Mouse (Mus musculus): ENCODE results near the gene Hsph1.

The Hsph1 gene

GRCm38 (mm10) chr5:149641277-149641892, 5.2 kb upstream of the Hsph1 start:
- no peak for DNase-seq (ENCODE audit: low read depth)

DNA sequence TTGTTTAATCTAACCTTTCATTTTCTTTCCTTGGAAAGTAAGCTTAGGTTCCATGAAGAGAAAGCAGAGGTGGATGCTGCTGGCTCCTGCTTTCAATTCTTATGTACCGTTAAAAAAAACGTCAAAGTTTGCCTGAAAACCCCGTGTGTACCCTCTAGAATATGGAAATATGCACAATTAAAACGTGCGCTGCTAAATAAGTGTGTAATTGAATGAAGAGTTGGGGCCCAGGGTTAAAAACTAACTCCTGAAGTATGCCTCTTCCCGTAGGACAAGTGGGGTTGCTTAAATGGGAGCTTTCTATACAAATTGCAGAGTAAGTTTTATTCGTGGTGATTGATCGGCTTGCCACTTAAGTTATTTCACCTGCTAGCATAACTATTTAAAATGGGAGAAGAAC, 1.1 kb upstream of the Hsph1 start:
- DNase-seq (ENCODE audit: low read depth), result no peak

DNA sequence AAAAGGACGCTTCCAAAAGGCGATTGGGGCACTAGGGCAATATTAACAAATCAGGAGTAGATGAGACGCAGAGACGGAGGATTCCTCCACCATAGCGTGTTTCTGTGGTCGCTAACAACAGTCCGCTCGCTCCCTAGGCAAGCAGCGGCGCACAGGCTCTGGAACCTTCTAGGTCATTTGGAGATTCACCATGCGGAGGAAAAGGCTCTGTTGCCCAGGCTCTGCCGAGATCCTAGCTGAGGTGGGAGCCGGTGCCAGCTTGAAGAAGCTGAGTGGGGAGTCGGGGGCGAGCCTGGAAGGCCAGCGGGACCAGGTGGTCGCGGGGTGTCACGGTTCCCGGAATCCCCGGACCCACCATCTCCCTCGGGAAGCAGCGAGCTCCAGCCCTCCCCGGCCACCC, 620 bp downstream of the Hsph1 start:
- DNase-seq (ENCODE audit: low read depth), result no peak

DNA sequence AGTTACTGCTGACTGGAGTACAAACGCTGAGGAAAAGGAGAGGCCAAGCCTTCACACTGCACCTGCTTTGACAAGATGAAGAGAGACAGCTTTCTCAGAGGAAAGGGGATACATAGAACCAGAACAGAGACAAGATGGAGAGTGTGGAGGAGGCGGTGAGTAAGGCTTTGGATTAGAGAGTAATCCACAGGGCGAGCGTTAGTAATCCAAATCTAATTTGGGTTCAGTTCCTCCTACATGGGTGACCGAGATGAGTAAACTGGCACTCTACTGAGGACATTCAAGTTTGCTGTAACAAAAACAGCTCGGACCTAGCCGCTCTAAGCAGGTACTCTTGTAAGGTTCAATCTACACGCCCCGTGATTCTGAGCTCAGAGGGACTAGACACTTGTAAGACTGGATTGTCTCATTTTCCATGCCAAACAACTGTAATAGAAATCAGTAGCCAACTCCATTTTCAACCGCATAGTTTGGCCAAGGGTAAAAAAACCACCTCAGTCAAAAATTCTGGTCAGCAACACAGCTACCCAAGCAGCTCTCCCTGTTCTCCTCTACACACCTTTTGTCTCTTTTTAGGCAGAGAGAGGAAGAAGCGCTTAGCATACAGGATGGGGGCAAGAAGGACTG, 1.7 kb downstream of the Hsph1 start:
- DNase-seq (ENCODE audit: low read depth), result no peak

DNA sequence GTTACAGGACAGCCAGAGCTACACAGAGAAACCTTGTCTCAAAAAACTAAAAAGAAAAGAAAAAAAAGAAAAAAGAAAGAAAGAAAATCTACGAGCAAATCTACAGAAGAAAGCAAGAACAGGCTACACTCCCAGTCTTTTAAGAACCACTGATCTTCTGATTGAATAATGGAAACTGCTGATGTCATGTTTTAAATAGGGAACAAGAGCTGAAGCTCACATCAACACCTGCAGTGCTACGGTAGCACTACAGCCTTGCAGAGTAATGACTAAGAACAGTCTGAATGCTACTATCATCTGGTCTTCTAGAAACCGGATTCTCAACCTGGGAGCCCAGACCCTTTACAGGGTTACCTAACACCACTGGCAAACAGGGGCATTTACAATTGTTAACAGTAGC, 10.6 kb downstream of the Hsph1 start:
- no peak for DNase-seq (ENCODE audit: low read depth)

GRCm38 (mm10) chr5:149623815-149624675, 12.1 kb downstream of the Hsph1 start:
- DNase-seq (ENCODE audit: low read depth), result no peak

DNA sequence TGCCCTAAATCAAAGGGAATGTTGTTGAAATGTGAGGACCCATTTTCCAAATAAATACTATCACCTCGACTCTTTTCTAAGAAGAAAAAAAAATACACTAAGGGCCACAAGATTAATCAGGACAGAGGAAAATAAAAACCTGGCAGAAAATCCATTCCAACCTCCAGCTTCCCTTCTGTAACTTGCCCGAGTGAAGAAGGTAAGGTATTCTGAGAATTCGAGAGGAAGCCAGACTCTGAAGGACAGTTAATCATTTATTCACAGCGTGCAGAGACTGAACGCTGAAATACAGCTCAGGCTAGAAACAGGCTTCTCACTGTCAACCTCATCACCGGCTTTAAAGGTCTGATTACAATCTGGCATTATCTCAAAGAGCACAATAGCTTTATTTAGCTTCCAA, 13.5 kb downstream of the Hsph1 start:
- DNase-seq (ENCODE audit: low read depth), result no peak

- no peak for DNase-seq (ENCODE audit: low read depth)
These were observed 14.0 kb downstream of the Hsph1 start for GRCm38 (mm10) chr5:149622152-149622551.

DNA sequence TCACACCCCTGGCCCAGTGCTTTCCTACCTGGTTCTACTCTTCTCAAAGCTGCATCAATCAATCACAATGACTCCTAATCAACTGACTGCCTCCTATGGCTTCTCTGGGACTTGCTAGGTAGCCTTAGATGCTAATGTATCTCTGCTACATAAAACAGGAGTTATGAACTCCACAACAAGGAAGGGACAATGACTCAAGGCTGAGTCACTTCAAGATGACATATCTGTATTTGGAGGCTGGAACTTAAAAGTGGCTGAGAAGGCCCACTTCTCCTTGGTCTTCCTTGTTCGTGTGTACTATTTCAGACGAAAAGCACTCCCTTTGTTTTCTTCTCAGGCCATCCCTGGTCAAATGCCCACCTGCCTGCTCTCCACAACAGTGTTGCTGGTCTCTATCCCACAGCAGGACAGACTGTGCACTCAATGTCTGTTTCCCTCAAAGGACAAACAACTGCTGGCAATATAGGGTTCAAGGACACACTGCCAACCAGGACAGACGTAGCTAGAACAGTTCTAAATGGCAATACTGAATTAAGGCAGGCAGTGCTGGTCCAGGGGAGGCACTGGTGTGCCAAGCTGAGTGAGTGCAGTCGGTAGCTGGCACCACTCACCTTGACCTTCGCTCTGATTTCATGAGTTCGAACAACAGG, 18.3 kb downstream of the Hsph1 start:
- DNase-seq (ENCODE audit: low read depth), result no peak

- no peak for DNase-seq (ENCODE audit: low read depth)
These were observed 19.4 kb downstream of the Hsph1 start for GRCm38 (mm10) chr5:149616817-149617216.

GRCm38 (mm10) chr5:149616138-149616537, 20.0 kb downstream of the Hsph1 start:
- DNase-seq (ENCODE audit: low read depth), result no peak

DNA sequence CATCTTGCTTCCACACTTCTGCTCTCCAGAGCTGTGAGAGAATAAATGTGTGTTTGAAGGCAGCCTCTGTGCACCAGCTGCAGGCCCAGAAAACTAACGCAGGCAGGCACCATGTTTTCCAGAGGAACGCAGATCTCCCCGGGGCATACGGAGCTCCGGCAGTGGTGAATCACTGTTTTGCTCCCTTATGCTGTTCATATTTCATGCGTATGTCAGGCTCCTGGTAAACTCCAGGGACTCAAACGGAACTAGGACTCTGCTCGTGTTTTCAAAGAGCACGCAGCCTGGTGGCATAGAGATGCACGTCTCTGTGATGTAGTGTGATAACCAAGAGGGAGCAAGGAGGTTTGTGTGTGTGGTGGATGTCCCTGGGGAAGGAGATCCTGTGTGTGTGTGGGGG, 23.4 kb downstream of the Hsph1 start:
- DNase-seq (ENCODE audit: low read depth), result no peak

- DNase-seq (ENCODE audit: low read depth), result no peak
These were observed 24.0 kb downstream of the Hsph1 start for GRCm38 (mm10) chr5:149612165-149612518.

DNA sequence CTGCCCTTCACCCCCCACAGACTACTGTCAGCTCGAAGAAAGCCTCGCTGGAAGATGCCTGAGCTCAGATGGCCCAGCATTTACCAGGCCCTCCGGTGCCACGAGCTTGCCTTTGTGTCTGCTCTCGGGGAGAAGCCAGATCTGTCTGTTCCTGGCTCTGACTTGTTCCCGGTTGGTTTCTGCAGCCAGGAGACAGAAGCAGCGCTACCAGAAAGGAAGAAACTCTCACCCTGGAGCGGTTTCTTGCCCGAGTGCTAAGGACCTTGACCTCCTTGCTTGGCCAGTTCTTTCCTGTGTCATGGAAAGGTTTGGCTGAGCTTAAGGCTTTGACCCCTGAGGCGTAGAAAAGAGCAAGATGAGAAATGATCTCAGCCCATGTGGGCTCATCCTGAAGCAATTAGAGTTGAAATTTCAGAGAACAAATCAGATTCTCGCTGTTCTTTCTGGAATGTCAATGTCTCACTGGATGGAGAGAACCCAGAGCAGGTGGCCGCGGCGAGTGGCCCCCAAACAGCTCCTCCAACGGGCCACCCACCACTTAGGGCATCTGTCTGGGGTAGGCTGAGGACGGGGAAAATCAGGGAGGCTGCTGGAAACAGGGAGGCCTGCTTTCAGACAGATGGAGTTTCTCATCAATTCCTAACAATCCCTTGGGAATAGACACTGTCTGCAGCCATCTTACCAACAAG, 24.6 kb downstream of the Hsph1 start:
- DNase-seq (ENCODE audit: low read depth), result no peak

DNA sequence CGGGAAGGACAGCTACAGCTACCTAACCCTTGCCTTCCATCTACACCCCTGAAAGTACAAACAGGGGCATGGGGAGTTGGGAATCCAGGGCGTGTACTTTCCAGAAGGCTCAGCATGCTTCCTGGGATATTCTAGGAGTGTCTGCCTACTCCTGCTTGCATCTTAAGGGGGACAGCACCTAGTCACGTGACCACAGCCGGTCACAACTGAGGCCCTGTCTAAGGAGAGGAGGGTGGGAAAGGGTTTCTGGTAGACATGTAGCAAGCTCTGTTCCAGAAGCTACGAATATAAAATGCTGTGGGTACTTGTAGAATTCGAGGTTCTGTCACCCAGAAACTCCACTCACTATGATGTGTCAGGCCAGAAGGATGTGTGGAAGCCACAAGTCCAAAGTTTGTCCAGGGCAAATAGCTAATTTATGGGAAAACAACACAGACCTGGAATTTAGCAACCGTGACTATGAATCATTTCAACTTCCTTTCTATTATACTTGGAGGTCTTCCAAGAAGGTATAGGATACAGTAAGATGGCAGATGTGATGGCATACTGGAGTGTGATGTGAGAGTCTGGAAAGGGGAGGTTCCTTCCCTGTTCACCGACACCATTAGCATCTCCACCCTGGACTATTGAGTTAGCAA, 29.0 kb downstream of the Hsph1 start:
- no peak for DNase-seq (ENCODE audit: low read depth)

GRCm38 (mm10) chr5:149603241-149603640, 32.9 kb downstream of the Hsph1 start:
- no peak for DNase-seq (ENCODE audit: low read depth)

- DNase-seq (ENCODE audit: low read depth), result no peak
These were observed 34.2 kb downstream of the Hsph1 start for GRCm38 (mm10) chr5:149601996-149602395.

DNA sequence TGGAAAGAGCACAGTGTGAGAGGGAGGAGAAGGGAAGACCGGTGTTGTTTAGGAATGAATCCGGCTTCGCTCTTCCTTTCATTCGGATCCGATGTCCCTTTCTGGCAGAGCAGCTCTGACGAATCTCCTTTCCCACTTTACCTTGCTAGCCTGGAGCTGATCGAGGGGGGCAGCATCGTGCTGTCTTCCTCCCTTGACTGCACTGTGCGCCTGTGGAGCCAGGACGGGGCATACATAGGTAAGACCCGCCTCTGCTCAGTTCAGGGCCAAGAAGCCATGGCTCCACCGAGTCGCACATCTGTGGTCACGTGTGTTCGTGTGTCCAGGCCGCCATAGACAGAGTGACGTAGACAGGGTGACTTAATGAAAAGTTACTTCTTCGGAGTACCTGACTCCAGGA, 38.8 kb downstream of the Hsph1 start:
- DNase-seq (ENCODE audit: low read depth), result no peak

- DNase-seq (ENCODE audit: low read depth), result no peak
These were observed 42.0 kb downstream of the Hsph1 start for GRCm38 (mm10) chr5:149594215-149594614.

- DNase-seq (ENCODE audit: low read depth), result no peak
These were observed 46.2 kb downstream of the Hsph1 start for GRCm38 (mm10) chr5:149589932-149590331.

- DNase-seq (ENCODE audit: low read depth), result no peak
These were observed 47.2 kb downstream of the Hsph1 start for GRCm38 (mm10) chr5:149588814-149589534.

Data from c-Kit-positive CD71-positive TER-119-negative erythroid progenitor cells, embryonic 14.5 days (primary cell).